Mouse (Mus musculus) heart, embryonic 11.5 days (tissue): ENCODE data around the gene Dok4. TPM values are rescaled to one million over a fixed set of nuclear protein-coding genes. Genes with fewer than 3 reads are reported as not detected.

ENCODE experiments used
- ATAC-seq: fragments of 200-750 bp; cut with Nextera tagmentation; replicated peaks from 2 replicates; pipeline ENCODE4 v1.8.0; 2017; ENCODE audit warnings: moderate library complexity; ENCODE audit not compliant: insufficient number of reproducible peaks, low FRiP score, low TSS enrichment
- H3K27ac ChIP-seq: fragments of 300-500 bp; sonication (generic); 2 replicates; pipeline ENCODE4 v1.5.1; 2014; ENCODE audit warnings: mild to moderate bottlenecking, low read depth, low read length
- H3K27me3 ChIP-seq: fragments of 300-500 bp; sonication (generic); 2 replicates; pipeline ENCODE4 v1.6.1; 2014; ENCODE audit warnings: mild to moderate bottlenecking, low read length, mixed read lengths; ENCODE audit not compliant: control insufficient read depth, insufficient read depth
- H3K36me3 ChIP-seq: fragments of 300-500 bp; sonication (generic); 2 replicates; pipeline ENCODE4 v1.6.1; 2014; ENCODE audit warnings: mild to moderate bottlenecking, low read length, moderate library complexity, mixed read lengths; ENCODE audit not compliant: control insufficient read depth, insufficient read depth
- H3K4me1 ChIP-seq: fragments of 300-500 bp; sonication (generic); 2 replicates; pipeline ENCODE4 v1.6.1; 2014; ENCODE audit warnings: low read length; ENCODE audit not compliant: control insufficient read depth, insufficient read depth
- H3K4me2 ChIP-seq: fragments of 300-500 bp; sonication (generic); 2 replicates; pipeline ENCODE4 v1.6.1; 2014; ENCODE audit warnings: mild to moderate bottlenecking, moderate library complexity
- H3K4me3 ChIP-seq: fragments of 300-500 bp; sonication (generic); 2 replicates; pipeline ENCODE4 v1.5.1; 2014; ENCODE audit warnings: low read depth, low read length
- H3K9ac ChIP-seq: fragments of 300-500 bp; sonication (generic); 2 replicates; pipeline ENCODE4 v1.6.1; 2014; ENCODE audit warnings: mild to moderate bottlenecking, low read depth, low read length, moderate library complexity
- H3K9me3 ChIP-seq: fragments of 300-500 bp; sonication (generic); replicated peaks from 2 replicates; pipeline ENCODE4 v1.6.1; 2016; ENCODE audit warnings: low read length; ENCODE audit not compliant: control insufficient read depth
- WGBS: fragments of 180-500 bp; shearing (Covaris S2); extraction: QIAGEN DNeasy Blood & Tissue Kit; methylation state at CpG from one replicate; pipeline ENCODE4 v1.1.7; 2014; ENCODE audit not compliant: insufficient replicate concordance; 5-methylcytosine and 5-hydroxymethylcytosine counted together
- polyA plus RNA-seq: library from polyadenylated mRNA; unstranded; fragments of >200 nt; fragmentation: Nextera tagmentation; extraction: Ambion mirVana; gene quantifications from 2 replicates; pipeline ENCODE4 v1.2.1, GENCODE M21; 2014

The Dok4 gene
- polyA plus RNA-seq, 1 experiment from 2014 or later: 46.2 TPM

DNA sequence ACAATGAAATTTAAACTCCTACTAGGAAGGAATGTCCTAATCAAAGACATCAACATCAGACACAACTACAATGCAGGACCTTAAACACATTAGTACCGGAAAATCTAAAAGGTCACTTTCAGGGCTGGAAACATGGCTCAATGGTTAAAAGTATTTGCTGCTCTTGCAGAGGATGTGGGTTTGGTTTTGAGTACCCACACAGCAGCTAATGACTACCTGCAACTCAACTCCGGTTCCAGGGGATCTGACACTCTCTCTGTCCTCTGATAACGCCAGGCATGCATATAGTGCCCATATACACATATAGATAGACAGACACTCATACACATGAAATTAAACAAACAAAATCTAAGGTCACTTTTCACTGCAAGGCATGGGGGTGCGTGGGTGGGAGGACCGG, 49.9 kb downstream of the Dok4 start:
- no peak for ATAC-seq
- whole genome bisulfite sequencing: 94% methylated on average over 5 of the region's 5 CpGs
- no peak overlapping the region for H3K4me3 ChIP-seq
- H3K4me2 ChIP-seq: no peak overlapping the region
- H3K27ac ChIP-seq: no peak overlapping the region
- peaks cover 37% of the 10 kb centered on the region for H3K36me3 ChIP-seq
- H3K27me3 ChIP-seq: no peaks in the 10 kb centered on the region
- no peaks in the 10 kb centered on the region for H3K4me1 ChIP-seq
- no peaks in the 10 kb centered on the region for H3K9me3 ChIP-seq
- no peak overlapping the region for H3K9ac ChIP-seq

DNA sequence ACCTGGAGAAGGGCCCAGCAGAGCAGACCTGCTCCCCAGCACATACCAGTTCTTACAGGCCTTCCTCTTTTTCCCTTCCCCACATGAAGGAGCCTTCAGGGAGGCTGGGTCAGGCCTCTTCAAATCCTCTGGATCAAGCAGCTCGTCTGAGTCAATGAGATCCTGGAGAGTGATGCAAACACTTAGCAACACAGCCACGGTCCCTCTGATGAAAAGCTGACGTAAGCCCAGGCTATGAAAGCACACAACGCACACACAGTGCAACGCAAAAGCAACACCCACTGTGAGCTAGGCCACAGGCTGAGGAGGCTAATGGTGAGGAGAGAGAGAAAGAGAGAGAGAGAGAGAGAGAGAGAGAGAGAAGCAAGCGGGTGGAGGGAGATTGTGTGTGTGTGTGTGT, 51.0 kb downstream of the Dok4 start:
- 90% methylated on average over 6 of the region's 6 CpGs for WGBS
- H3K9ac ChIP-seq: no peak overlapping the region
- H3K4me3 ChIP-seq: no peak overlapping the region
- no peaks in the 10 kb centered on the region for H3K4me1 ChIP-seq
- H3K27ac ChIP-seq: no peak overlapping the region
- H3K27me3 ChIP-seq: no peaks in the 10 kb centered on the region
- ATAC-seq: no peak
- H3K4me2 ChIP-seq: no peak overlapping the region
- peaks cover 31% of the 10 kb centered on the region for H3K36me3 ChIP-seq
- H3K9me3 ChIP-seq: no peaks in the 10 kb centered on the region

DNA sequence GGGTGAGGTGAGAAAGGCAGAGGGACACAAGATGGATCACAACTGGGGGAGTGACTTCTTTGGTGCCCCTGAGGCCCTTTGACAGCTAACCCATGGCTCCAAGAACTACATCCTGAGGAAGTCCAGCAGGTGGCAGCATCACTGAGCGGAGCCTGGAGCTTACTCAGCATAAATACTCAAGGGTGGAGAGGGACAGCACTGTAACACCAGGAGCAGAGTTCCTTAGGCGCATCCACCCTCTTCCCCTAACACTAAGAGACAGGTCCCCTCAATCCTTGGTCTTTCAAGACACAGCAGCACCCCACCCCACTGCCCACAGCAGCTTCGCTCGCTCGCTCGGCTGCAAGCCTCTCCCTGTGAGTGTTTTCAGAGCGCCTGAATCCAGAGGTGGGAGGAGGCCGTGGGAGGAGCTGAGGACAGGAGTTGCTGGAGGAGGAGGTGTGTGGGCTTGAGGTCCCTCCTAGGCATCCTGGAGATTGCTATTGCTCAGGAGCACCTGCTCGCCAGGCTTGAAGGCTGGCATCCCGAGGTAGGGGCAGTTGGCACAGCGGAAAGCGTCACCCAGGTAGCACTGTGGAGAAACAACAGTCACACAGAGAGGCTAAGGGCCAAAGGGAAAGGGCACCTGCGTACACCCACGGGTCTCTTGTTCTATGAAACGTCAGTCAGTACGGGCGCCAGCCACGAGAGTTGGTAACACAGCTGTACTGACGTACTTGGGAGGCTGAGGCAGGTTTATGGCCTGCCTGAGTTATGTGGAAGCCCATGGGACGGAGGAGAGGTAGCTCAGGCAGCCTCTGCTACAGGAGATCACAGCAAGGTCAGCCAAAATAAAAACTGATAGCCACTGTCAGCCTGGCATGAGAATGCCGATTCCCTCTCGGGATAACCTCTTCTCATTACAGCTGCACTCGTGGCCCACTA, 53.2 kb downstream of the Dok4 start:
- Histone ChIP-seq H3K9ac (0 out of 2 replicates have a peak overlapping the region, but pooled peaks have one; percentile 16), H3K4me3 (no peak overlapping the region), H3K27ac (no peak overlapping the region), H3K36me3 (peaks cover 26% of the 10 kb centered on the region), H3K27me3 (no peaks in the 10 kb centered on the region), H3K4me1 (no peaks in the 10 kb centered on the region), H3K9me3 (no peaks in the 10 kb centered on the region), H3K4me2 (no peak overlapping the region)
- WGBS: 74% methylated on average over 23 of the region's 23 CpGs
- ATAC-seq: peak; percentile 60; the same call in 1 of the 2 replicates

DNA sequence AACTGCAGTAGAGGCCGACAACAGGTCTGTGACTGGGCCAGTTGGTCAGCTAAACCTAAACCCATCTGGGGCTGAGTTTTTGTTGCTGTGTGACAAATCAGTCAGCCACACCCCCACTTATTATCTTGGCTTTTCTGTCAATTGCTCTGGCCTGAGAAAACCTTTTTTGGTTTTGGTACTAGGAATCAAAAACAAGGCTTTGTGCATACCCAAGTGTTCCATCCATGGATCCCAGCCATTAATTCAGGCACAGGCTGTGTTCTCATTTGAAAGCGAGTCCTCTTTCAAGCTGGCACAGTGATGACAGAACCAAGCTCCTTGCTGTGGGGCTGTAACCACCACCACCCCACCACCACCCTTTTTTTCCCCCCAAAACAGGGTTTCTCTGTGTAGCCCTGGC, 54.7 kb downstream of the Dok4 start:
- no peak overlapping the region for H3K4me2 ChIP-seq
- no peak overlapping the region for H3K9ac ChIP-seq
- H3K4me1 ChIP-seq: no peaks in the 10 kb centered on the region
- H3K4me3 ChIP-seq: no peak overlapping the region
- no peaks in the 10 kb centered on the region for H3K9me3 ChIP-seq
- WGBS: 89% methylated on average over 2 of the region's 2 CpGs
- no peak overlapping the region for H3K27ac ChIP-seq
- ATAC-seq: no peak
- H3K36me3 ChIP-seq: peaks cover 22% of the 10 kb centered on the region
- H3K27me3 ChIP-seq: no peaks in the 10 kb centered on the region

DNA sequence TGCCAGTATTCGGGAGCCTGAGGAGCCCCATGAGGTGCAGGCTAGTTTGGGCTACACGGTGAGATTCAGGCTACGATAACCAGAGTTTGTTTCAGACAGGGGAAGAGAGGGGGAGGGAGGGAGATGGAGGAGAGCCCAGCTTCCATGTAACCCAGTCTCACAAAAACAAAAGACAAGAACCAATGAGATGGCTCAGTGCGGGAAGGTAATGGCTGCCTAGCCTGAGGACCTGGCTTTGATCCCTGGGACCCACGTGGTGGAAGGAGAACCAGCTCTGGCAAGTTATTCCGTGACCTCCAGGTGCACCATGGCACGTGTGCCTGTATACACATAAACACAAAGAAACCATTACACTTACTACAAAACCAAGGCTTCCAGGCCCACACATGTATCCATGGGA, 55.6 kb downstream of the Dok4 start:
- no peak overlapping the region for H3K4me2 ChIP-seq
- H3K9me3 ChIP-seq: no peaks in the 10 kb centered on the region
- no peak overlapping the region for H3K27ac ChIP-seq
- H3K9ac ChIP-seq: no peak overlapping the region
- peaks cover 19% of the 10 kb centered on the region for H3K36me3 ChIP-seq
- ATAC-seq: no peak
- H3K4me1 ChIP-seq: no peaks in the 10 kb centered on the region
- 90% methylated on average over 7 of the region's 7 CpGs for WGBS
- H3K27me3 ChIP-seq: no peaks in the 10 kb centered on the region
- H3K4me3 ChIP-seq: no peak overlapping the region

DNA sequence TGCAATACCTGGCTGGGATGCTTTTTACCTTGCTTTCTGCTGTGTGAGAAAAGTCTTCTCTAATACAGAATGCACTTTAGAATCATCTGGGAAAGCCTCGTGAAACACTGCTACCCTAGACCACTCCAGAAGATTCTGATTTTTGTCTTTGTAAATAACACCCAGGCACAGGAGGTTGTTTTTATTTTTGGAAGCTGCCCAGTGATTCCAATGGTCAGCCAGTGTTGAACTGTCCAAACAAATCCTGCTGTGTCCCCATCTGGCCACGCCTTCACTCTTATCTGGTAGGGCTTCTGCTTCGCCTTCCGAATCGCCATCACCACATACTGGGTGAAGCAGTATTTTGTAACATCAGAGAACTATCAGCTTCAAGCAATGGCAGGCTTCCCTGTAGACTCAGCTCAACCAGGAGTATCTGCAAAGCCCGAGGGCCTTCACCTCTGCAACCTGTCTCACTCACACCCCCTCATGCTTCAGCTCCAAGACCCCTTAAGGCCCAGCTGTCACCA, 56.4 kb downstream of the Dok4 start:
- Histone ChIP-seq H3K9ac (no peak overlapping the region), H3K4me1 (no peaks in the 10 kb centered on the region), H3K36me3 (peaks cover 16% of the 10 kb centered on the region), H3K27me3 (no peaks in the 10 kb centered on the region), H3K4me2 (no peak overlapping the region), H3K4me3 (no peak overlapping the region), H3K27ac (no peak overlapping the region; the same call in 1 of the 2 replicates), H3K9me3 (no peaks in the 10 kb centered on the region)
- 43% methylated on average over 6 of the region's 6 CpGs for WGBS
- ATAC-seq: 0 out of 2 replicates have a peak, but pooled peaks have one; percentile 36

DNA sequence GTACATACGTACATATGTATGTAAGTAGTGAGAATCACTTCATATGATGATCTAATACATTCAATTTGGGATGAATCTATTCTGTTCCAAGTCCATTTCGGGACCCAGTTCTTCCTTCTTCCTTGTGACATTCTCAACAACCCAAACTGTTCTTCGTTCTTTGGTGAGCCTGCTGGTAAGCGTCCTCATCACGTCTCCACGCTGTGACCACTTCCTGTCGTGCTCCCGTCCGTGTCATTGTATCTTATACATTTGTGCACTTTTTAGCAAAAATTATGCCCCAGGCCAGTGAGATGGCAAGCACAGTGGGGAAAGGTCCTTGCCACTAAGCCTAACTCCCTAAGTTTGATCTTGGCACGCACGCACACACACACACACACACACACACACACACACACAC, 58.2 kb downstream of the Dok4 start:
- H3K36me3 ChIP-seq: peaks cover 5% of the 10 kb centered on the region
- H3K4me2 ChIP-seq: no peak overlapping the region
- no peak overlapping the region for H3K9ac ChIP-seq
- no peak for ATAC-seq
- no peaks in the 10 kb centered on the region for H3K27me3 ChIP-seq
- no peaks in the 10 kb centered on the region for H3K4me1 ChIP-seq
- WGBS: 86% methylated on average over 11 of the region's 11 CpGs
- H3K9me3 ChIP-seq: no peaks in the 10 kb centered on the region
- no peak overlapping the region for H3K4me3 ChIP-seq
- no peak overlapping the region for H3K27ac ChIP-seq

DNA sequence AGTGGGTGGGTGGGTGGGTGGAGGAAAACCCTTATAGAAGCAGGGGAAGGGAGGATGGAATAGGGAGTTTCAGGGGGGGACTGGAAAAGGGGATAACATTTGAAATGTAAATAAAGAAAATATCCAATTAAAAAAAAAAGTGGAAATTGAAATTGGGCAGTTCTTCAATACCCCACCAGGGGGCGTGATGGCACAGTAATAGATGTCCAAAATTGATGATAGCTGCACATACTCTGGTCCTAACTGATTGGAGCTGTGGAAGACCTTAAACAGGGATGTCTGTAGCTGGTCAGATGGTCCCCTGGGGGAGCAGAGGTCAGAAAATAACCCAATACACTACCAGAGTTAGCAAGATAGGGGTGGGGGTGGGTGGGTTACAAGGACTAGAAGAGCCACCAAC, 61.6 kb downstream of the Dok4 start:
- ATAC-seq: no peak
- Histone ChIP-seq H3K27me3 (0 out of 2 replicates have a peak, but pooled peaks cover 3% of the 10 kb centered on the region), H3K4me2 (no peak overlapping the region), H3K4me3 (no peak overlapping the region), H3K9ac (no peak overlapping the region), H3K9me3 (no peaks in the 10 kb centered on the region), H3K36me3 (no peaks in the 10 kb centered on the region), H3K27ac (no peak overlapping the region), H3K4me1 (0 out of 2 replicates have a peak, but pooled peaks cover 2% of the 10 kb centered on the region)
- WGBS: 0% methylated on average over 1 of the region's 1 CpGs
